Mouse (Mus musculus) heart, postnatal 10 days (tissue): ENCODE data around the gene Slit3. TPM values are rescaled to one million over a fixed set of nuclear protein-coding genes. Genes with fewer than 3 reads are reported as not detected.
A peak's percentile ranks its signal among the peaks of the same experiment; 100 is the strongest.

ENCODE experiments used
- DNase-seq, 2 experiments: peaks; one replicate each; pipeline ENCODE4 v3.0.0; 2021
- intact Hi-C: fragments of 180-260 bp; cut with DNase I; formaldehyde crosslinking; loops from one replicate; pipeline ENCODE4 v1.15.1; 2025
- total RNA-seq, 2 experiments: library from RNA; stranded (reverse); gene quantifications; 2 replicates each; pipeline ENCODE4 v1.2.3; 2021

Gene Slit3
- total RNA-seq, 2 experiments from 2014 or later = 16.2 to 20.4 TPM

GRCm38 (mm10) chr11:35182887-35183286 lies 61.9 kb downstream of the Slit3 start:
- no peak for DNase-seq
- intact Hi-C loops = no loop called here

- intact Hi-C loops = no loop called here
- DNase-seq = no peak
Measured at GRCm38 (mm10) chr11:35194826-35195225, 73.8 kb downstream of the Slit3 start.

- DNase-seq = peak; percentile 45 to 53
- intact Hi-C loops = no loop called here
Measured at GRCm38 (mm10) chr11:35196777-35197176, 75.8 kb downstream of the Slit3 start.

GRCm38 (mm10) chr11:35198537-35199088 lies 77.6 kb downstream of the Slit3 start:
- no peak for DNase-seq
- intact Hi-C loops = no loop called here

GRCm38 (mm10) chr11:35202332-35202731 lies 81.3 kb downstream of the Slit3 start:
- intact Hi-C loops = no loop called here
- no peak for DNase-seq

GRCm38 (mm10) chr11:35203673-35204072 lies 82.6 kb downstream of the Slit3 start:
- intact Hi-C loops = no loop called here
- no peak for DNase-seq

- intact Hi-C loops = no loop called here
- DNase-seq = no peak
Measured at GRCm38 (mm10) chr11:35204084-35204483, 83.1 kb downstream of the Slit3 start.

- intact Hi-C loops = no loop called here
- DNase-seq = no peak
Measured at GRCm38 (mm10) chr11:35210728-35211682, 90.0 kb downstream of the Slit3 start.

- DNase-seq = no peak
- intact Hi-C loops = no loop called here
Measured at GRCm38 (mm10) chr11:35224025-35224424, 103.0 kb downstream of the Slit3 start.

GRCm38 (mm10) chr11:35231361-35232090 lies 110.5 kb downstream of the Slit3 start:
- peak; percentile 47 to 53 for DNase-seq
- intact Hi-C loops = no loop called here

GRCm38 (mm10) chr11:35232321-35232720 lies 111.3 kb downstream of the Slit3 start:
- intact Hi-C loops = no loop called here
- peak; percentile 27 to 28 for DNase-seq

GRCm38 (mm10) chr11:35241379-35241778 lies 120.4 kb downstream of the Slit3 start:
- no peak for DNase-seq
- intact Hi-C loops = no loop called here

- intact Hi-C loops = no loop called here
- DNase-seq = no peak
Measured at GRCm38 (mm10) chr11:35243597-35243996, 122.6 kb downstream of the Slit3 start.

GRCm38 (mm10) chr11:35244526-35244925 lies 123.5 kb downstream of the Slit3 start:
- DNase-seq = peak; percentile 55 to 62
- intact Hi-C loops = no loop called here

GRCm38 (mm10) chr11:35246623-35247022 lies 125.6 kb downstream of the Slit3 start:
- DNase-seq = no peak
- intact Hi-C loops = no loop called here

GRCm38 (mm10) chr11:35248088-35248487 lies 127.1 kb downstream of the Slit3 start:
- DNase-seq = no peak
- intact Hi-C loops = no loop called here

- intact Hi-C loops = no loop called here
Measured at GRCm38 (mm10) chr11:35250871-35251418, 129.9 kb downstream of the Slit3 start.

GRCm38 (mm10) chr11:35251910-35252309 lies 130.9 kb downstream of the Slit3 start:
- intact Hi-C loops = no loop called here

More at GRCm38 (mm10) chr11:35250871-35251418, 129.9 kb downstream of the Slit3 start:
- no peak for DNase-seq

GRCm38 (mm10) chr11:35257351-35257750 lies 136.3 kb downstream of the Slit3 start:
- intact Hi-C loops = no loop called here
- DNase-seq = no peak

More at GRCm38 (mm10) chr11:35251910-35252309, 130.9 kb downstream of the Slit3 start:
- peak; percentile 66 to 67 for DNase-seq

GRCm38 (mm10) chr11:35261562-35262087 lies 140.6 kb downstream of the Slit3 start:
- no peak for DNase-seq
- intact Hi-C loops = no loop called here
